Mouse (Mus musculus) stomach, postnatal 0 days (tissue): Measurements from ENCODE around the gene Slc9a2.

Experiments
- CTCF ChIP-seq: IDR thresholded peaks from 2 replicates; pipeline ENCODE4 v1.5.1; 2016; ENCODE audit warnings: antibody characterized with exemption, low read depth, mild to moderate bottlenecking, moderate library complexity
- EP300 ChIP-seq: optimal IDR thresholded peaks from 2 replicates; pipeline ENCODE3; 2016; ENCODE audit warnings: antibody characterized with exemption

- no peak for TF ChIP-seq CTCF
- TF ChIP-seq EP300: no peak
These were observed 79.5 kb downstream of the Slc9a2 start for GRCm38 (mm10) chr1:40759751-40760445.
